Mouse (Mus musculus) CH12.LX (cell line): ENCODE results near the gene Arhgef28.

Source experiments
- BHLHE40 ChIP-seq: IDR thresholded peaks from 2 replicates; pipeline ENCODE4 v1.6.1; 2011; ENCODE audit warnings: mild to moderate bottlenecking, low read depth, low read length, improper control_type of control experiment
- CHD2 ChIP-seq: IDR thresholded peaks from 2 replicates; pipeline ENCODE4 v1.6.1; 2011; ENCODE audit warnings: low read length, improper control_type of control experiment
- CTCF ChIP-seq, 2 experiments: IDR thresholded peaks in 1 of 2; conservative IDR thresholded peaks in 1 of 2; 2 replicates each; pipeline ENCODE4 v1.5.1; 2011 to 2012; ENCODE audit warnings: low read depth in 2 of 2, low read length in 2 of 2, improper control_type of control experiment in 1 of 2, inconsistent platforms in 1 of 2, mild to moderate bottlenecking in 1 of 2, moderate library complexity in 1 of 2
- EP300 ChIP-seq: IDR thresholded peaks from 2 replicates; pipeline ENCODE4 v1.6.1; 2011; ENCODE audit warnings: low read length, improper control_type of control experiment
- HCFC1 ChIP-seq: IDR thresholded peaks from 2 replicates; pipeline ENCODE4 v1.6.1; 2012; ENCODE audit warnings: low read depth, mild to moderate bottlenecking, inconsistent platforms, low read length, improper control_type of control experiment
- MAX ChIP-seq: IDR thresholded peaks from 2 replicates; pipeline ENCODE4 v1.6.1; 2011; ENCODE audit warnings: low read length, improper control_type of control experiment
- POLR2A ChIP-seq: IDR thresholded peaks from 2 replicates; pipeline ENCODE4 v1.6.1; 2011; ENCODE audit warnings: low read depth, mild to moderate bottlenecking, improper control_type of control experiment, low read length
- TBP ChIP-seq: conservative IDR thresholded peaks from 2 replicates; pipeline ENCODE4 v1.6.1; 2011; ENCODE audit warnings: low read depth, low read length, improper control_type of control experiment
- TCF12 ChIP-seq: IDR thresholded peaks from 2 replicates; pipeline ENCODE4 v1.6.1; 2014; ENCODE audit warnings: low read depth, mild to moderate bottlenecking, inconsistent platforms, low read length, improper control_type of control experiment
- UBTF ChIP-seq: IDR thresholded peaks from 2 replicates; pipeline ENCODE4 v1.6.1; 2012; ENCODE audit warnings: low read depth, mild to moderate bottlenecking, inconsistent platforms, low read length, improper control_type of control experiment, moderate library complexity
- USF1 ChIP-seq: IDR thresholded peaks from 2 replicates; pipeline ENCODE4 v1.6.1; 2014; ENCODE audit warnings: low read depth, mild to moderate bottlenecking, inconsistent platforms, low read length, improper control_type of control experiment
- ZC3H11A ChIP-seq: IDR thresholded peaks from 2 replicates; pipeline ENCODE4 v1.6.1; 2012; ENCODE audit warnings: low read depth, mild to moderate bottlenecking, inconsistent platforms, low read length, improper control_type of control experiment
- ZMIZ1 ChIP-seq: IDR thresholded peaks from 2 replicates; pipeline ENCODE4 v1.6.1; 2012; ENCODE audit warnings: low read depth, mild to moderate bottlenecking, inconsistent platforms, low read length, improper control_type of control experiment
- ZNF384 ChIP-seq: IDR thresholded peaks from 2 replicates; pipeline ENCODE4 v1.6.1; 2012; ENCODE audit warnings: low read depth, low read length, improper control_type of control experiment, inconsistent platforms

GRCm38 (mm10) chr13:98171257-98171656 lies 35.0 kb downstream of the Arhgef28 start:
- no peak for TF ChIP-seq UBTF
- no peak for TF ChIP-seq TCF12
- no peak for TF ChIP-seq CTCF (conservative IDR thresholded peaks at IDR 0.05 in 1 of 2, IDR thresholded peaks at IDR 0.05 in 1 of 2; ENCODE audit: low read depth in 2 of 2, low read length in 2 of 2)
- no peak for TF ChIP-seq POLR2A
- no peak for TF ChIP-seq ZC3H11A
- no peak for TF ChIP-seq MAX
- TF ChIP-seq USF1, result no peak
- no peak for TF ChIP-seq EP300
- no peak for TF ChIP-seq ZNF384
- TF ChIP-seq TBP, result no peak
- no peak for TF ChIP-seq HCFC1
- no peak for TF ChIP-seq BHLHE40
- no peak for TF ChIP-seq ZMIZ1
- TF ChIP-seq CHD2, result no peak
